Mouse (Mus musculus) megakaryocyte, adult 5-6 weeks (primary cell): ENCODE results near the gene Bahcc1. TPM values are rescaled to one million over a fixed set of nuclear protein-coding genes. Genes with fewer than 3 reads are reported as not detected.

Experiments
- ATAC-seq: 2 replicates; pipeline ENCODE4 v1.8.0; 2016; ENCODE audit warnings: mild to moderate bottlenecking, inconsistent platforms; ENCODE audit not compliant: poor library complexity, severe bottlenecking
- total RNA-seq, 2 experiments: library from RNA; stranded (forward) in 1 of 2; stranded (reverse) in 1 of 2; fragments of 153-499, 151-499 nt in 1 of 2; fragments of 221-1000, 200-1000 nt in 1 of 2; gene quantifications; 2 replicates each; pipeline versions ENCODE4 v1.2.3 to v1.2.4; 2015 to 2017

Bahcc1 gene
- total RNA-seq, 2 experiments from 2014 or later = 1.7 to 4.4 TPM

- ATAC-seq = peak; percentile 82
These were observed 26.6 kb upstream of the Bahcc1 start for GRCm38 (mm10) chr11:120206069-120206668.

- no peak for ATAC-seq
These were observed 26.1 kb upstream of the Bahcc1 start for GRCm38 (mm10) chr11:120206669-120207090.

GRCm38 (mm10) chr11:120208848-120209247, 23.9 kb upstream of the Bahcc1 start:
- no peak; the same call in 1 of the 2 replicates for ATAC-seq

GRCm38 (mm10) chr11:120209462-120209861, 23.3 kb upstream of the Bahcc1 start:
- peak; percentile 77 for ATAC-seq

GRCm38 (mm10) chr11:120215726-120216241, 17.0 kb upstream of the Bahcc1 start:
- no peak for ATAC-seq

GRCm38 (mm10) chr11:120216540-120217324, 16.0 kb upstream of the Bahcc1 start:
- ATAC-seq = peak; percentile 22

GRCm38 (mm10) chr11:120218176-120218856, 14.4 kb upstream of the Bahcc1 start:
- no peak; the same call in 1 of the 2 replicates for ATAC-seq

- peak; percentile 96 for ATAC-seq
These were observed 13.8 kb upstream of the Bahcc1 start for GRCm38 (mm10) chr11:120218946-120219345.

- ATAC-seq = no peak
These were observed 12.7 kb upstream of the Bahcc1 start for GRCm38 (mm10) chr11:120219916-120220522.

GRCm38 (mm10) chr11:120220963-120221827, 11.6 kb upstream of the Bahcc1 start:
- ATAC-seq = no peak

GRCm38 (mm10) chr11:120222425-120223104, 10.2 kb upstream of the Bahcc1 start:
- no peak for ATAC-seq

- ATAC-seq = no peak
These were observed 8.9 kb upstream of the Bahcc1 start for GRCm38 (mm10) chr11:120223586-120224487.

- ATAC-seq = no peak
These were observed 8.1 kb upstream of the Bahcc1 start for GRCm38 (mm10) chr11:120224488-120225255.

GRCm38 (mm10) chr11:120225256-120226195, 7.2 kb upstream of the Bahcc1 start:
- no peak for ATAC-seq

GRCm38 (mm10) chr11:120226421-120227280, 6.1 kb upstream of the Bahcc1 start:
- ATAC-seq = no peak
